Mouse (Mus musculus) heart, embryonic 12.5 days (tissue): ENCODE results near the gene Fam207a. TPM values are rescaled to one million over a fixed set of nuclear protein-coding genes. Genes with fewer than 3 reads are reported as not detected.

Source experiments
- ATAC-seq: fragments of 200-750 bp; cut with Nextera tagmentation; 2 replicates; pipeline ENCODE4 v1.8.0; 2017; ENCODE audit warnings: moderate TSS enrichment, moderate library complexity; ENCODE audit not compliant: insufficient number of reproducible peaks, low FRiP score
- H3K27ac ChIP-seq: fragments of 300-500 bp; sonication (generic); 2 replicates; pipeline ENCODE4 v1.5.1; 2016; ENCODE audit warnings: mild to moderate bottlenecking, moderate library complexity; ENCODE audit not compliant: poor library complexity, severe bottlenecking
- H3K27me3 ChIP-seq: fragments of 300-500 bp; sonication (generic); replicated peaks from 2 replicates; pipeline ENCODE4 v1.6.1; 2016; ENCODE audit warnings: mild to moderate bottlenecking, moderate library complexity
- H3K36me3 ChIP-seq: fragments of 300-500 bp; sonication (generic); 2 replicates; pipeline ENCODE4 v1.6.1; 2016; ENCODE audit warnings: mild to moderate bottlenecking, moderate library complexity
- H3K4me1 ChIP-seq: fragments of 300-500 bp; sonication (generic); replicated peaks from 2 replicates; pipeline ENCODE4 v1.6.1; 2016; ENCODE audit warnings: mild to moderate bottlenecking
- H3K4me2 ChIP-seq: fragments of 300-500 bp; sonication (generic); 2 replicates; pipeline ENCODE4 v1.6.1; 2016; ENCODE audit warnings: mild to moderate bottlenecking, moderate library complexity
- H3K4me3 ChIP-seq: fragments of 300-500 bp; sonication (generic); 2 replicates; pipeline ENCODE4 v1.5.1; 2016; ENCODE audit warnings: mild to moderate bottlenecking
- H3K9ac ChIP-seq: fragments of 300-500 bp; sonication (generic); 2 replicates; pipeline ENCODE4 v1.6.1; 2016; ENCODE audit warnings: mild to moderate bottlenecking, moderate library complexity
- H3K9me3 ChIP-seq: fragments of 300-500 bp; sonication (generic); replicated peaks from 2 replicates; pipeline ENCODE4 v1.6.1; 2016; ENCODE audit warnings: mild to moderate bottlenecking, moderate library complexity
- WGBS: fragments of 180-500 bp; shearing (Covaris S2); methylation state at CpG from one replicate; pipeline ENCODE4 v1.1.7; 2016; 5-methylcytosine and 5-hydroxymethylcytosine counted together
- polyA plus RNA-seq: library from polyadenylated mRNA; unstranded; fragments of >200 nt; fragmentation: Nextera tagmentation; extraction: Ambion mirVana; gene quantifications from 2 replicates; pipeline ENCODE4 v1.2.1, GENCODE M21; 2016

Gene Fam207a
- polyA plus RNA-seq, 1 experiment from 2014 or later = 31.0 TPM

- no peaks in the 10 kb centered on the region for H3K27me3 ChIP-seq
- no peak overlapping the region for H3K4me3 ChIP-seq
- H3K9ac ChIP-seq = no peak overlapping the region
- H3K9me3 ChIP-seq = peaks cover 3% of the 10 kb centered on the region; the same call in 1 of the 2 replicates
- 92% methylated on average over 13 of the region's 13 CpGs for WGBS
- H3K4me1 ChIP-seq = peaks cover 10% of the 10 kb centered on the region
- H3K36me3 ChIP-seq = peaks cover 73% of the 10 kb centered on the region
- ATAC-seq = no peak
- no peak overlapping the region for H3K27ac ChIP-seq
- no peak overlapping the region for H3K4me2 ChIP-seq
These were observed 18.4 kb downstream of the Fam207a start for GRCm38 (mm10) chr10:77497185-77497584.

GRCm38 (mm10) chr10:77492885-77493284, 22.7 kb downstream of the Fam207a start:
- WGBS = 94% methylated on average over 3 of the region's 3 CpGs
- ATAC-seq = no peak
- no peak overlapping the region for H3K4me2 ChIP-seq
- no peaks in the 10 kb centered on the region for H3K4me1 ChIP-seq
- H3K27ac ChIP-seq = no peak overlapping the region
- H3K9ac ChIP-seq = no peak overlapping the region
- H3K4me3 ChIP-seq = no peak overlapping the region
- peaks cover 3% of the 10 kb centered on the region; the same call in 1 of the 2 replicates for H3K9me3 ChIP-seq
- peaks cover 84% of the 10 kb centered on the region for H3K36me3 ChIP-seq
- H3K27me3 ChIP-seq = no peaks in the 10 kb centered on the region

- Histone ChIP-seq H3K27me3 (no peaks in the 10 kb centered on the region), H3K4me3 (no peak overlapping the region), H3K4me2 (no peak overlapping the region), H3K9ac (no peak overlapping the region), H3K27ac (no peak overlapping the region), H3K4me1 (no peaks in the 10 kb centered on the region), H3K9me3 (peaks cover 3% of the 10 kb centered on the region; the same call in 1 of the 2 replicates), H3K36me3 (peaks cover 84% of the 10 kb centered on the region)
- no peak for ATAC-seq
- WGBS = 85% methylated on average over 6 of the region's 6 CpGs
These were observed 24.0 kb downstream of the Fam207a start for GRCm38 (mm10) chr10:77491585-77491984.

GRCm38 (mm10) chr10:77488168-77488567, 27.4 kb downstream of the Fam207a start:
- 93% methylated on average over 7 of the region's 7 CpGs for WGBS
- Histone ChIP-seq H3K4me3 (no peak overlapping the region), H3K9me3 (peaks cover 3% of the 10 kb centered on the region; the same call in 1 of the 2 replicates), H3K4me1 (peaks cover 33% of the 10 kb centered on the region), H3K27ac (no peak overlapping the region), H3K4me2 (no peak overlapping the region), H3K27me3 (no peaks in the 10 kb centered on the region), H3K9ac (no peak overlapping the region), H3K36me3 (peaks cover 58% of the 10 kb centered on the region)
- ATAC-seq = no peak

- no peak for ATAC-seq
- peaks cover 40% of the 10 kb centered on the region for H3K4me1 ChIP-seq
- no peaks in the 10 kb centered on the region for H3K9me3 ChIP-seq
- 0 out of 2 replicates have a peak overlapping the region, but pooled peaks have one; percentile 11 for H3K9ac ChIP-seq
- 74% methylated on average over 3 of the region's 3 CpGs for WGBS
- peaks cover 43% of the 10 kb centered on the region for H3K36me3 ChIP-seq
- H3K27ac ChIP-seq = no peak overlapping the region
- H3K4me3 ChIP-seq = no peak overlapping the region
- H3K4me2 ChIP-seq = no peak overlapping the region
- H3K27me3 ChIP-seq = no peaks in the 10 kb centered on the region
These were observed 29.8 kb downstream of the Fam207a start for GRCm38 (mm10) chr10:77485786-77486185.

- 8% methylated on average over 18 of the region's 18 CpGs for WGBS
- Histone ChIP-seq H3K4me3 (no peak overlapping the region), H3K27me3 (no peaks in the 10 kb centered on the region), H3K4me1 (peaks cover 54% of the 10 kb centered on the region), H3K4me2 (peak overlapping the region; percentile 45), H3K36me3 (peaks cover 31% of the 10 kb centered on the region), H3K9ac (peak overlapping the region; percentile 46; the same call in 1 of the 2 replicates), H3K9me3 (no peaks in the 10 kb centered on the region), H3K27ac (peak overlapping the region; percentile 82)
- peak; percentile 85 for ATAC-seq
These were observed 31.2 kb downstream of the Fam207a start for GRCm38 (mm10) chr10:77484205-77484935.

GRCm38 (mm10) chr10:77481814-77482213, 33.8 kb downstream of the Fam207a start:
- no peak for ATAC-seq
- no peaks in the 10 kb centered on the region for H3K27me3 ChIP-seq
- peaks cover 56% of the 10 kb centered on the region for H3K4me1 ChIP-seq
- no peaks in the 10 kb centered on the region for H3K9me3 ChIP-seq
- no peak overlapping the region for H3K4me2 ChIP-seq
- H3K4me3 ChIP-seq = no peak overlapping the region
- peaks cover 6% of the 10 kb centered on the region for H3K36me3 ChIP-seq
- H3K9ac ChIP-seq = no peak overlapping the region
- no peak overlapping the region for H3K27ac ChIP-seq

- no peak overlapping the region for H3K9ac ChIP-seq
- H3K36me3 ChIP-seq = no peaks in the 10 kb centered on the region
- H3K9me3 ChIP-seq = no peaks in the 10 kb centered on the region
- no peak overlapping the region for H3K4me3 ChIP-seq
- H3K4me2 ChIP-seq = no peak overlapping the region
- H3K27me3 ChIP-seq = no peaks in the 10 kb centered on the region
- 67% methylated on average over 1 of the region's 1 CpGs for WGBS
- 0 out of 2 replicates have a peak overlapping the region, but pooled peaks have one; percentile 31 for H3K27ac ChIP-seq
- no peak for ATAC-seq
- H3K4me1 ChIP-seq = peaks cover 41% of the 10 kb centered on the region
These were observed 35.6 kb downstream of the Fam207a start for GRCm38 (mm10) chr10:77479972-77480371.

GRCm38 (mm10) chr10:77476907-77477306, 38.7 kb downstream of the Fam207a start:
- Histone ChIP-seq H3K27ac (no peak overlapping the region), H3K4me3 (no peak overlapping the region), H3K4me2 (no peak overlapping the region), H3K4me1 (peaks cover 25% of the 10 kb centered on the region), H3K9ac (no peak overlapping the region), H3K36me3 (no peaks in the 10 kb centered on the region), H3K27me3 (no peaks in the 10 kb centered on the region), H3K9me3 (no peaks in the 10 kb centered on the region)
- ATAC-seq = no peak
- WGBS = 53% methylated on average over 3 of the region's 3 CpGs

GRCm38 (mm10) chr10:77472188-77472587, 43.4 kb downstream of the Fam207a start:
- ATAC-seq = no peak
- no peaks in the 10 kb centered on the region for H3K9me3 ChIP-seq

GRCm38 (mm10) chr10:77471512-77471911, 44.1 kb downstream of the Fam207a start:
- H3K27me3 ChIP-seq = no peaks in the 10 kb centered on the region
- H3K4me3 ChIP-seq = no peak overlapping the region
- H3K4me2 ChIP-seq = no peak overlapping the region
- H3K36me3 ChIP-seq = no peaks in the 10 kb centered on the region
- H3K27ac ChIP-seq = no peak overlapping the region
- 65% methylated on average over 7 of the region's 7 CpGs for WGBS
- H3K4me1 ChIP-seq = peaks cover 39% of the 10 kb centered on the region
- H3K9ac ChIP-seq = no peak overlapping the region
- no peaks in the 10 kb centered on the region for H3K9me3 ChIP-seq
- no peak for ATAC-seq

More at GRCm38 (mm10) chr10:77472188-77472587, 43.4 kb downstream of the Fam207a start:
- H3K4me2 ChIP-seq = no peak overlapping the region
- 33% methylated on average over 5 of the region's 5 CpGs for WGBS
- no peak overlapping the region for H3K27ac ChIP-seq
- H3K27me3 ChIP-seq = no peaks in the 10 kb centered on the region
- no peak overlapping the region for H3K9ac ChIP-seq
- no peak overlapping the region for H3K4me3 ChIP-seq
- peaks cover 34% of the 10 kb centered on the region for H3K4me1 ChIP-seq
- H3K36me3 ChIP-seq = no peaks in the 10 kb centered on the region
